Mouse (Mus musculus): Measurements from ENCODE around the gene Izumo1.

Izumo1 gene

GRCm38 (mm10) chr7:45618316-45618715 is 3.3 kb upstream of the Izumo1 start:
- no peak for DNase-seq (ENCODE audit: low read depth, low spot score)

GRCm38 (mm10) chr7:45619592-45619991 is 2.0 kb upstream of the Izumo1 start:
- DNase-seq (ENCODE audit: low read depth, low spot score) = no peak

GRCm38 (mm10) chr7:45623507-45623906 is 1.9 kb downstream of the Izumo1 start:
- no peak for DNase-seq (ENCODE audit: low read depth, low spot score)

GRCm38 (mm10) chr7:45624718-45625117 is 3.1 kb downstream of the Izumo1 start:
- DNase-seq (ENCODE audit: low read depth, low spot score) = no peak

- DNase-seq (ENCODE audit: low read depth, low spot score) = no peak
Observed at GRCm38 (mm10) chr7:45625481-45625880, 3.9 kb downstream of the Izumo1 start.

GRCm38 (mm10) chr7:45626571-45627076 is 5.0 kb downstream of the Izumo1 start:
- no peak for DNase-seq (ENCODE audit: low read depth, low spot score)

GRCm38 (mm10) chr7:45627261-45627660 is 5.7 kb downstream of the Izumo1 start, which contains the start of gene Rasip1:
Gene Rasip1 (plus strand): TSS chr7:45627488.
- DNase-seq (ENCODE audit: low read depth, low spot score) = no peak

- DNase-seq (ENCODE audit: low read depth, low spot score) = peak; percentile 90
Observed at GRCm38 (mm10) chr7:45628364-45629294, 7.0 kb downstream of the Izumo1 start.

- DNase-seq (ENCODE audit: low read depth, low spot score) = no peak
Observed at GRCm38 (mm10) chr7:45630064-45630907, 8.7 kb downstream of the Izumo1 start.

- DNase-seq (ENCODE audit: low read depth, low spot score) = no peak
Observed at GRCm38 (mm10) chr7:45632499-45632898, 10.9 kb downstream of the Izumo1 start.

GRCm38 (mm10) chr7:45634946-45635681 is 13.5 kb downstream of the Izumo1 start:
- no peak for DNase-seq (ENCODE audit: low read depth, low spot score)

GRCm38 (mm10) chr7:45635711-45636688 is 14.4 kb downstream of the Izumo1 start:
- no peak for DNase-seq (ENCODE audit: low read depth, low spot score)

- no peak for DNase-seq (ENCODE audit: low read depth, low spot score)
Observed at GRCm38 (mm10) chr7:45637710-45638109, 16.1 kb downstream of the Izumo1 start.

GRCm38 (mm10) chr7:45638623-45639401 is 17.2 kb downstream of the Izumo1 start:
- DNase-seq (ENCODE audit: low read depth, low spot score) = peak; percentile 98

GRCm38 (mm10) chr7:45639561-45640027 is 18.0 kb downstream of the Izumo1 start, which contains the start of gene Mamstr:
Gene Mamstr (plus strand): TSS chr7:45639977.
- no peak for DNase-seq (ENCODE audit: low read depth, low spot score)

GRCm38 (mm10) chr7:45640191-45640957 is 18.8 kb downstream of the Izumo1 start:
- no peak for DNase-seq (ENCODE audit: low read depth, low spot score)

GRCm38 (mm10) chr7:45641391-45642040 is 19.9 kb downstream of the Izumo1 start:
- no peak for DNase-seq (ENCODE audit: low read depth, low spot score)

GRCm38 (mm10) chr7:45642083-45642482 is 20.5 kb downstream of the Izumo1 start:
- no peak for DNase-seq (ENCODE audit: low read depth, low spot score)
